Mouse (Mus musculus) intestine, postnatal 0 days (tissue): ENCODE measurements around the gene Micu1. TPM values are rescaled to one million over a fixed set of nuclear protein-coding genes. Genes with fewer than 3 reads are reported as not detected.
A peak's percentile ranks its signal among the peaks of the same experiment; 100 is the strongest.

Experiments used
- ATAC-seq: fragments of 200-750 bp; cut with Nextera tagmentation; 2 replicates; pipeline ENCODE4 v1.8.0; 2017; ENCODE audit warnings: mild to moderate bottlenecking, moderate TSS enrichment, moderate library complexity
- H3K27ac ChIP-seq: fragments of 300-500 bp; sonication (generic); 2 replicates; pipeline ENCODE4 v1.5.1; 2014; ENCODE audit warnings: mild to moderate bottlenecking, low read depth, low read length, moderate library complexity
- H3K27me3 ChIP-seq: fragments of 300-500 bp; sonication (generic); replicated peaks from 2 replicates; pipeline ENCODE4 v1.6.1; 2014; ENCODE audit warnings: low read length, mixed read lengths; ENCODE audit not compliant: control insufficient read depth, insufficient read depth
- H3K36me3 ChIP-seq: fragments of 300-500 bp; sonication (generic); 2 replicates; pipeline ENCODE4 v1.6.1; 2014; ENCODE audit warnings: mild to moderate bottlenecking, moderate library complexity; ENCODE audit not compliant: control insufficient read depth, insufficient read depth
- H3K4me1 ChIP-seq: fragments of 300-500 bp; sonication (generic); replicated peaks from 2 replicates; pipeline ENCODE4 v1.6.1; 2014; ENCODE audit warnings: antibody characterized with exemption, low read length, mixed read lengths; ENCODE audit not compliant: control insufficient read depth, insufficient read depth
- H3K4me2 ChIP-seq: fragments of 300-500 bp; sonication (generic); replicated peaks from 2 replicates; pipeline ENCODE4 v1.6.1; 2014; ENCODE audit warnings: low read depth, mild to moderate bottlenecking, moderate library complexity
- H3K4me3 ChIP-seq: fragments of 300-500 bp; sonication (generic); 2 replicates; pipeline ENCODE4 v1.5.1; 2014; ENCODE audit warnings: low read depth, low read length
- H3K9ac ChIP-seq: fragments of 300-500 bp; sonication (generic); 2 replicates; pipeline ENCODE4 v1.6.1; 2014; ENCODE audit warnings: mild to moderate bottlenecking, low read depth, low read length
- H3K9me3 ChIP-seq: fragments of 300-500 bp; sonication (generic); 2 replicates; pipeline ENCODE4 v1.6.1; 2016; ENCODE audit warnings: mixed run types; ENCODE audit not compliant: control insufficient read depth
- CTCF ChIP-seq: sonication (generic); IDR thresholded peaks from 2 replicates; pipeline ENCODE4 v1.5.1; 2016; ENCODE audit warnings: low read depth, mild to moderate bottlenecking, control low read depth, antibody characterized with exemption, moderate library complexity
- WGBS: fragments of 180-500 bp; shearing (Covaris S2); extraction: QIAGEN DNeasy Blood & Tissue Kit; methylation state at CpG from one replicate; pipeline ENCODE4 v1.1.7; 2014; 5-methylcytosine and 5-hydroxymethylcytosine counted together
- polyA plus RNA-seq: library from polyadenylated mRNA; unstranded; fragments of >200 nt; fragmentation: Nextera tagmentation; extraction: Ambion mirVana; gene quantifications from 2 replicates; pipeline ENCODE4 v1.2.1, GENCODE M21; 2015

Gene Micu1
- polyA plus RNA-seq, 1 experiment from 2014 or later: 57.8 TPM

- no peak for TF ChIP-seq CTCF
- ATAC-seq: peak; percentile 52
- H3K27ac ChIP-seq: peak overlapping the region; percentile 100
- peak overlapping the region; percentile 80 for H3K4me2 ChIP-seq
- H3K27me3 ChIP-seq: no peaks in the 10 kb centered on the region
- H3K36me3 ChIP-seq: no peaks in the 10 kb centered on the region; the same call in 1 of the 2 replicates
- 42% methylated on average over 7 of the region's 7 CpGs for WGBS
- no peaks in the 10 kb centered on the region for H3K9me3 ChIP-seq
- H3K4me1 ChIP-seq: peaks cover 3% of the 10 kb centered on the region; the same call in 1 of the 2 replicates
- peak overlapping the region; percentile 92 for H3K9ac ChIP-seq
- H3K4me3 ChIP-seq: peak overlapping the region; percentile 99
These were observed 178.6 kb downstream of the Micu1 start for GRCm38 (mm10) chr10:59880837-59881236.

GRCm38 (mm10) chr10:59884327-59885173 is 182.3 kb downstream of the Micu1 start:
- Histone ChIP-seq H3K4me3 (no peak overlapping the region), H3K4me2 (no peak overlapping the region), H3K36me3 (peaks cover 15% of the 10 kb centered on the region), H3K4me1 (peaks cover 3% of the 10 kb centered on the region; the same call in 1 of the 2 replicates), H3K9ac (no peak overlapping the region), H3K27ac (no peak overlapping the region), H3K9me3 (no peaks in the 10 kb centered on the region), H3K27me3 (no peaks in the 10 kb centered on the region)
- TF ChIP-seq CTCF: no peak
- ATAC-seq: no peak
- WGBS: 79% methylated on average over 10 of the region's 10 CpGs

DNA sequence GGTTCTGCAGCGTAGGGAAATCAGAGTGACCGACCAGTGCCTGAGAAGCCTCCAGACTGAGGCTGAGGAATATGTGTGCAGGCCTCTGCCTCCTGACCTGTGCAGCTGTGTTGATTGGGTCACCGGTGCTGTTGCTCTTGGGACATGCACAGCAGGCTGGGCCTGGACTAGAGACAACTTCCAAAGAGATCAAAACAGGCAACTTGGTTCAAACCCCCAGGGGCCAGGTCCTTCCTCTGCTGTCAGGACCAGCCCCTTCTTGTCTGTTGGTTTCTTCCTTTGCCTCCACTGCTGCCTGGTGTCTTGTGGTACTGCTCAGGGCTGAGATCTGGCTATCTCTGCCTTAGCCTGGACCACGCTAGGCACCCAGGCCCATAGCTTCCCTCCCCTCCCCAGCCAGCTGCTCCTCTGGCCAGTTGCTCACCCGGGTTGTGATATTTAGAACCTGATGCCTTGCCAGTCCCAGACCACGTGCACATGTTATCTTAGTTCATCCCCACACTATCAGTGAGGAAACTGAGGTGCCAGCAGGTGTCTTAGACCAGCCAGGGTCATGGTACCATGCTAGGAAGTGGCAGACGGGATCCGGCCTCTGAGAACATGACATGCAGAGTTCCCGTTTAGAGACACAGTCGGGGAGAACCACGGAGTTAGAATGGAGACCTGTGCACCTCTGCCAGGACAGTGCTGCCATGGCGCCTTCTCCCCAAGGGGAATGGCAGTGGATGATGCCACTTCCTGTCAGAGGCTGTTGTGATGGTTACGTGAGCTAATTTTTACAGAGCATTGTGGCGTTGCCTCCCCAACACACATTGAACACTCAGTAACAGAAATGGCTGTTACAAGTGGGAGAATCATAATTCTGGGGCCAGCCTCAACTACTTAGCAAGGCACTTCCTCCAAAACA is 183.2 kb downstream of the Micu1 start:
- H3K4me1 ChIP-seq: peaks cover 3% of the 10 kb centered on the region; the same call in 1 of the 2 replicates
- no peak overlapping the region for H3K4me2 ChIP-seq
- peaks cover 23% of the 10 kb centered on the region for H3K36me3 ChIP-seq
- H3K4me3 ChIP-seq: no peak overlapping the region
- H3K9ac ChIP-seq: no peak overlapping the region; the same call in 1 of the 2 replicates
- ATAC-seq: no peak
- no peaks in the 10 kb centered on the region for H3K9me3 ChIP-seq
- 84% methylated on average over 14 of the region's 14 CpGs for WGBS
- H3K27ac ChIP-seq: no peak overlapping the region
- no peak for TF ChIP-seq CTCF
- no peaks in the 10 kb centered on the region for H3K27me3 ChIP-seq

GRCm38 (mm10) chr10:59886081-59886466 is 183.8 kb downstream of the Micu1 start:
- ATAC-seq: no peak
- Histone ChIP-seq H3K27me3 (no peaks in the 10 kb centered on the region), H3K27ac (no peak overlapping the region), H3K4me1 (peaks cover 3% of the 10 kb centered on the region; the same call in 1 of the 2 replicates), H3K36me3 (peaks cover 29% of the 10 kb centered on the region), H3K9ac (no peak overlapping the region), H3K4me2 (no peak overlapping the region), H3K4me3 (no peak overlapping the region), H3K9me3 (no peaks in the 10 kb centered on the region)
- TF ChIP-seq CTCF: no peak
- 96% methylated on average over 1 of the region's 1 CpGs for WGBS

DNA sequence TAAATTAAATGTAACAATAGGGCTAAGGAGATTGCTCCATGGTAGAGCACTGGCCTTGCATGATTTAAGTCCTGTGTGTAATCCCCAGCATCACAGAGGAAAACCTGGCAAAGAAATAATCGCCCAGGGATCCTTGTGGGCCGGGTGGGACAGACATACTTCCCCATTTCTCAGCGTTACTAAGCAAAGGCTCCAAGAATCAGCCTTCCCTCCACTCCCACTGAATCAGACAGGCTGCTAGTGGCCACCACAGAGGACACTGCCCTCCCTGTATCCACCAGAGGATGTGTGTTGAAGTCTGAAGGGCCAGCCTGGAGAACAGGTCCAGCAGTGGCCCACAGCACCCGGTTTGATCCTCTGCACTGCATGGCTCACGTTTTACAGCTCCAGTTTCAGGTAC is 185.2 kb downstream of the Micu1 start:
- Histone ChIP-seq H3K27me3 (no peaks in the 10 kb centered on the region), H3K4me1 (no peaks in the 10 kb centered on the region; the same call in 1 of the 2 replicates)

DNA sequence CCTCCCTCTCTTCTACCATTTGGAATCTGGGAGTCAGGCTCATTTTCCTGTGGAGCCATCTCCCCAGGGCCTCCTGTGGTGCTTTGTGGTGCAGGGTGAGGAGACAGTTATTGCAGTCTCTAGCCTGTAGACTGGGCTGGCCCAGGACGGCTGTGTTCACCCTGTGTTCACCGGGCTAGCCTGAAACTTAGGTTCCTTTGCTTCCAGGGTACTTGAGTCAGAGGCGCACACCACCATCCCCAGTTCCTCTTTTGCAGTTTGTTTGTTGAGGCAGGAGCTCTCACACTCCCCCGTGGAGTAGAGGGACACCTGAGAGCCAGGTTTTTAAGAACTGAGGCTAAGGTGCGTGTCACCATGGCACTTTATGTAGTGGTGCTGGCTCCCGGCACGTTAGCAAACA is 187.1 kb downstream of the Micu1 start:
- Histone ChIP-seq H3K36me3 (peaks cover 60% of the 10 kb centered on the region), H3K27ac (no peak overlapping the region), H3K4me1 (no peaks in the 10 kb centered on the region; the same call in 1 of the 2 replicates), H3K4me2 (no peak overlapping the region), H3K9ac (no peak overlapping the region), H3K9me3 (no peaks in the 10 kb centered on the region), H3K27me3 (no peaks in the 10 kb centered on the region), H3K4me3 (no peak overlapping the region)
- 88% methylated on average over 7 of the region's 7 CpGs for WGBS
- TF ChIP-seq CTCF: no peak
- no peak for ATAC-seq

More for the DNA sequence above, 185.2 kb downstream of the Micu1 start:
- 90% methylated on average over 5 of the region's 5 CpGs for WGBS
- no peak overlapping the region for H3K4me2 ChIP-seq
- no peak overlapping the region for H3K9ac ChIP-seq
- H3K4me3 ChIP-seq: no peak overlapping the region
- ATAC-seq: no peak
- peaks cover 42% of the 10 kb centered on the region for H3K36me3 ChIP-seq
- no peak for TF ChIP-seq CTCF
- no peak overlapping the region for H3K27ac ChIP-seq
- no peaks in the 10 kb centered on the region for H3K9me3 ChIP-seq
